Mouse (Mus musculus) hindbrain, postnatal 0 days (tissue): ENCODE data around the gene Anapc13. TPM values are rescaled to one million over a fixed set of nuclear protein-coding genes. Genes with fewer than 3 reads are reported as not detected.

Source experiments
- ATAC-seq: fragments of 200-750 bp; cut with Nextera tagmentation; 2 replicates; pipeline ENCODE4 v1.8.0; 2017; ENCODE audit warnings: mild to moderate bottlenecking, moderate TSS enrichment, moderate library complexity
- DNase-seq: peaks from one replicate; pipeline ENCODE4 v3.0.0-alpha.2; 2015; ENCODE audit warnings: low spot score
- H3K27ac ChIP-seq: fragments of 300-500 bp; sonication (generic); 2 replicates; pipeline ENCODE4 v1.5.1; 2014; ENCODE audit warnings: mild to moderate bottlenecking
- H3K27me3 ChIP-seq: fragments of 300-500 bp; sonication (generic); 2 replicates; pipeline ENCODE4 v1.6.1; 2014; ENCODE audit warnings: low read length, mixed read lengths; ENCODE audit not compliant: insufficient read depth
- H3K36me3 ChIP-seq: fragments of 300-500 bp; sonication (generic); 2 replicates; pipeline ENCODE4 v1.6.1; 2014; ENCODE audit warnings: low read length, mixed read lengths; ENCODE audit not compliant: insufficient read depth
- H3K4me1 ChIP-seq: fragments of 300-500 bp; sonication (generic); 2 replicates; pipeline ENCODE4 v1.6.1; 2014; ENCODE audit warnings: antibody characterized with exemption, low read length, mixed read lengths; ENCODE audit not compliant: insufficient read depth
- H3K4me2 ChIP-seq: fragments of 300-500 bp; sonication (generic); 2 replicates; pipeline ENCODE4 v1.6.1; 2014; ENCODE audit warnings: low read depth, mild to moderate bottlenecking, low read length, moderate library complexity, mixed read lengths
- H3K4me3 ChIP-seq: fragments of 300-500 bp; sonication (generic); 2 replicates; pipeline ENCODE4 v1.5.1; 2014; ENCODE audit warnings: low read length
- H3K9ac ChIP-seq: fragments of 300-500 bp; sonication (generic); replicated peaks from 2 replicates; pipeline ENCODE4 v1.6.1; 2014; ENCODE audit warnings: mild to moderate bottlenecking, low read length, moderate library complexity, mixed read lengths
- H3K9me3 ChIP-seq: fragments of 300-500 bp; sonication (generic); 2 replicates; pipeline ENCODE4 v1.6.1; 2016; ENCODE audit warnings: low read length, mixed read lengths
- CTCF ChIP-seq: IDR thresholded peaks from 2 replicates; pipeline ENCODE4 v1.5.1; 2016; ENCODE audit warnings: antibody characterized with exemption, control low read depth, low read depth
- WGBS: fragments of 180-500 bp; shearing (Covaris S2); extraction: QIAGEN DNeasy Blood & Tissue Kit; methylation state at CpG from one replicate; pipeline ENCODE4 v1.1.7; 2014; 5-methylcytosine and 5-hydroxymethylcytosine counted together
- polyA plus RNA-seq: library from polyadenylated mRNA; unstranded; fragments of >200 nt; fragmentation: Nextera tagmentation; extraction: Ambion mirVana; gene quantifications from 2 replicates; pipeline ENCODE4 v1.2.1, GENCODE M21; 2015
- total RNA-seq: library from RNA; depleted of rRNA; stranded (reverse); fragments of >200 nt; gene quantifications from 2 replicates; pipeline ENCODE4 v1.2.3, GENCODE M21; 2014

Anapc13 gene
- total and polyA plus RNA-seq, 2 experiments from 2014 or later, result 22.0 to 170 TPM

DNA sequence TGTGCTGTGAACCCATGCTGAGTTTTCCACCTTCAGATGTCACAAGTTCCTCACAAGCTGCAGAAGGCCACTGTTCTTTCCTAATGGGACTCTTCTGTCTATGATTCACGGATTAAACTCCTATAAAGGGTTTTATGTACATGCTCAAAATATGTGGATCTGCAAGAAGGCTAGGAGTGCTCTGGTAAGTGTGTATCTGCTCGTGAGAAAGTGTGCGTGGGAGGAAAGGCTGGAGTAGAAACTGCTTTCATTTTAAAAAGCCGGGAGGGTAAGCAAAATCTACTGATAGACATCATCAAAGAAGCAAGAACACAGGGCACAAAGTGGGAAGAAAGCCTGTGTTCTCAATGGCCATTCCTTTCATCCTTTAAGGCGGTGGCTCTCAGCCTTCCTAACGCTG is 20.9 kb downstream of the Anapc13 start:
- 89% methylated on average over 6 of the region's 6 CpGs for WGBS
- no peak for ATAC-seq
- H3K9ac ChIP-seq, result no peak overlapping the region
- no peaks in the 10 kb centered on the region for H3K36me3 ChIP-seq
- no peak for TF ChIP-seq CTCF
- no peaks in the 10 kb centered on the region for H3K27me3 ChIP-seq
- H3K9me3 ChIP-seq, result no peaks in the 10 kb centered on the region
- no peak overlapping the region for H3K4me3 ChIP-seq
- no peak overlapping the region for H3K4me2 ChIP-seq
- no peak for DNase-seq
- H3K27ac ChIP-seq, result no peak overlapping the region
- H3K4me1 ChIP-seq, result peaks cover 27% of the 10 kb centered on the region

DNA sequence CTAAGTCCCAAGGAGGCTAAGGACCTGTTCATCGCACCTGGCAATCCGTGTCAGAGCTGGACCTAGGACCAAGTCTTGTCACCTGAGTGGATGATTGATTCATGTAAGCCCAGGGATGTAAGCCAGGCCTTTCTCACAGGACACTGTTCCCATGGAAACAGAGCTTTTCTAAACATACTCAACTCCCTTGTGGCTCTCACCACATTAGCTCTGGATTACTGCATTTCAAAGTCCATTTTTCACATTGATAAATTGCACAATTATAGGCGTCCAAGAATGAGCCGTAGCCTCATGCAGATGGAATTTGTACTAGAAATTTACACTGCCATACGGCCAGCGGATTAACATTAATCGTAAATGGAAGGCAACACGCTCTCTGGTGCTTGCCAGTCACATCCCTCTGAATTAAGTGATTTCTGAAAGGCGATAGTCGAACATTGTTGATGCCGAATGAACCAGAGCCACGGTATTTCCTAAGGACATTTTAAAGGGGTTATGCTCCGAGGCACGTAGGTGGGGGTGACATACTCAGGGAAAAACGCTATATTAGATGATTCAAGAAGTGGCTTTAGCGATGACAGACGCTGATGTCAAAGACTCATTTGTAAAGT is 23.9 kb downstream of the Anapc13 start:
- ATAC-seq, result peak; percentile 51

DNA sequence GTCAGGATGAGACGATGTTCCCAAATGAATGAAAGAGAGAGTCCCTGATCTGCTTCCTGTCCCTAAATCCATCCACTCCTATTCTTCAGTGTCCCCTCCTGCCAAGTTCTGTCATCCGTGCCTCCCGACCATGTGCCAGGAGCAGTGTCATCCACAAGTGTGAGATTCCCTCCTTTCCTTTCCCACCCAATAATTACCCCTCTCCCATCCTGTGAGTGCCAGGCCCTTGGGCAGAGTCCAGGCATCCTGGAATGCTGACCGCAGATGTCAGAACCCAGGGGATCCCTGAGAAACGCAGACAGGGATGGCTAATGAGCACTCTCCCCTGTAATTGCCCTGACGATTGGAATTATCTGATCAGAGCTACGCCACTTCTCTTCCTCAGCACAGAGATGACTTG is 24.5 kb downstream of the Anapc13 start:
- Histone ChIP-seq H3K9ac (no peak overlapping the region), H3K9me3 (no peaks in the 10 kb centered on the region), H3K27ac (no peak overlapping the region), H3K36me3 (no peaks in the 10 kb centered on the region), H3K4me1 (peaks cover 13% of the 10 kb centered on the region; the same call in 1 of the 2 replicates), H3K27me3 (no peaks in the 10 kb centered on the region), H3K4me2 (no peak overlapping the region), H3K4me3 (no peak overlapping the region)
- DNase-seq (no peak), ATAC-seq (peak; percentile 24; the same call in 1 of the 2 replicates)
- WGBS, result 19% methylated on average over 7 of the region's 7 CpGs
- no peak for TF ChIP-seq CTCF

More for the DNA sequence above, 23.9 kb downstream of the Anapc13 start:
- no peak for TF ChIP-seq CTCF
- no peaks in the 10 kb centered on the region for H3K36me3 ChIP-seq
- H3K27me3 ChIP-seq, result no peaks in the 10 kb centered on the region
- H3K9ac ChIP-seq, result no peak overlapping the region
- 33% methylated on average over 17 of the region's 17 CpGs for WGBS
- H3K4me1 ChIP-seq, result peaks cover 13% of the 10 kb centered on the region; the same call in 1 of the 2 replicates
- peak; percentile 77 for DNase-seq
- H3K9me3 ChIP-seq, result no peaks in the 10 kb centered on the region
- H3K27ac ChIP-seq, result no peak overlapping the region
- 0 out of 2 replicates have a peak overlapping the region, but pooled peaks have one; percentile 14 for H3K4me2 ChIP-seq
- H3K4me3 ChIP-seq, result no peak overlapping the region

- 52% methylated on average over 6 of the region's 6 CpGs for WGBS
- H3K9me3 ChIP-seq, result no peaks in the 10 kb centered on the region
- H3K9ac ChIP-seq, result no peak overlapping the region
- H3K27me3 ChIP-seq, result no peaks in the 10 kb centered on the region
- H3K36me3 ChIP-seq, result no peaks in the 10 kb centered on the region
- no peak overlapping the region for H3K4me3 ChIP-seq
- no peak for TF ChIP-seq CTCF
- no peak overlapping the region for H3K27ac ChIP-seq
- DNase-seq, result no peak
- ATAC-seq, result no peak
- H3K4me1 ChIP-seq, result peaks cover 13% of the 10 kb centered on the region; the same call in 1 of the 2 replicates
- no peak overlapping the region for H3K4me2 ChIP-seq
Measured at GRCm38 (mm10) chr9:102651199-102651720, 25.2 kb downstream of the Anapc13 start.

- TF ChIP-seq CTCF, result no peak
- Histone ChIP-seq H3K9me3 (no peaks in the 10 kb centered on the region), H3K4me2 (no peak overlapping the region), H3K27me3 (no peaks in the 10 kb centered on the region), H3K4me3 (no peak overlapping the region), H3K9ac (no peak overlapping the region), H3K27ac (no peak overlapping the region), H3K4me1 (peaks cover 1% of the 10 kb centered on the region; the same call in 1 of the 2 replicates), H3K36me3 (no peaks in the 10 kb centered on the region)
- no peak for ATAC-seq
- no peak for DNase-seq
- WGBS, result 80% methylated on average over 8 of the region's 8 CpGs
Measured at GRCm38 (mm10) chr9:102656355-102657095, 30.4 kb downstream of the Anapc13 start.

GRCm38 (mm10) chr9:102668115-102668514 is 42.0 kb downstream of the Anapc13 start:
- ATAC-seq, result no peak
- Histone ChIP-seq H3K4me2 (no peak overlapping the region), H3K4me1 (no peaks in the 10 kb centered on the region), H3K4me3 (no peak overlapping the region), H3K36me3 (no peaks in the 10 kb centered on the region), H3K9ac (no peak overlapping the region), H3K9me3 (no peaks in the 10 kb centered on the region), H3K27me3 (no peaks in the 10 kb centered on the region), H3K27ac (no peak overlapping the region)
- 38% methylated on average over 6 of the region's 6 CpGs for WGBS
- no peak for TF ChIP-seq CTCF
- no peak for DNase-seq
